Mouse (Mus musculus) fibroblast of lung, adult 2 months (primary cell): ENCODE results near the gene Klf12.
"Not testable (repeated sequence)": the region's sequence is repeated elsewhere in the genome, so short reads cannot be mapped to it uniquely, and the experiment has no call there.

Experiments used
- DNase-seq: peaks from one replicate; pipeline ENCODE4 v3.0.0-alpha.2; 2011; ENCODE audit warnings: low read depth

The Klf12 gene

GRCm38 (mm10) chr14:99885128-99885527 is 399.4 kb downstream of the Klf12 start:
- no peak for DNase-seq

DNA sequence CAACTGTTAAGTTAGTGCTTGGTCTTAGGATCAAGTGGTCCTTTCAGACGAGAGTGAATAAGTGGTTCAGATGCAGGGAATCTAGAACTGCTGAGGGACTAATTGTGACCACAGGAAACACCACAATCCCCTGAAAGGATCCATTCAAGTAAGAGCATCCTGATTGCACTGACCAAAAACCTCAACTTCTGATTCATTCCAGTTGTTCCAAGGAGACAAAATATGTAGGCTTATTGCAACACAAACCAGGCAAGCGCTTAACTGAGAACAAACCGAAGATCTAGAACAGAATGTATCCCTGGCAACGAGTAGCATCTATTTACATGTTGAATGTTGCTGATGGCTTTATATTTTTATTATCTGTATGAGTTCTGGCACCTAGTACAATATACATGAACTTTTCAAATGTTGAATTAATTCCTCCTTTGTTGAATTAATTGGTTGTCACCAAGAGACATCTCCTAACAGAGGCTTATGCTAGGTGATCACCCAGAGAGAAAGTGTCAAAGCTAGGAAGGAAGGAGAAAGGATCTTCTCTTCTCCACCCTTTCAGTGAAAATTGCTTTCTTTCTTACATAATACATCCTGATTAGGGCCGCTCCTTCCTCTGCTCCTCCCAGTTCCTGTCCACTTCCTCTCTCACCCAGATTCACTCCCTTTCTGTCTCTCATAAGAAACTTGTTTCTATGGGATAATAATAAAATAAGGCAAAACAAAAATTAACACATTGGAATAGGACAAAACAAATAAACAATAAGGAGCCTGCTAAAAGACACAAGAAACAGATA is 407.5 kb downstream of the Klf12 start:
- peak; percentile 37 for DNase-seq

GRCm38 (mm10) chr14:99873725-99874124 is 410.8 kb downstream of the Klf12 start:
- no peak for DNase-seq

DNA sequence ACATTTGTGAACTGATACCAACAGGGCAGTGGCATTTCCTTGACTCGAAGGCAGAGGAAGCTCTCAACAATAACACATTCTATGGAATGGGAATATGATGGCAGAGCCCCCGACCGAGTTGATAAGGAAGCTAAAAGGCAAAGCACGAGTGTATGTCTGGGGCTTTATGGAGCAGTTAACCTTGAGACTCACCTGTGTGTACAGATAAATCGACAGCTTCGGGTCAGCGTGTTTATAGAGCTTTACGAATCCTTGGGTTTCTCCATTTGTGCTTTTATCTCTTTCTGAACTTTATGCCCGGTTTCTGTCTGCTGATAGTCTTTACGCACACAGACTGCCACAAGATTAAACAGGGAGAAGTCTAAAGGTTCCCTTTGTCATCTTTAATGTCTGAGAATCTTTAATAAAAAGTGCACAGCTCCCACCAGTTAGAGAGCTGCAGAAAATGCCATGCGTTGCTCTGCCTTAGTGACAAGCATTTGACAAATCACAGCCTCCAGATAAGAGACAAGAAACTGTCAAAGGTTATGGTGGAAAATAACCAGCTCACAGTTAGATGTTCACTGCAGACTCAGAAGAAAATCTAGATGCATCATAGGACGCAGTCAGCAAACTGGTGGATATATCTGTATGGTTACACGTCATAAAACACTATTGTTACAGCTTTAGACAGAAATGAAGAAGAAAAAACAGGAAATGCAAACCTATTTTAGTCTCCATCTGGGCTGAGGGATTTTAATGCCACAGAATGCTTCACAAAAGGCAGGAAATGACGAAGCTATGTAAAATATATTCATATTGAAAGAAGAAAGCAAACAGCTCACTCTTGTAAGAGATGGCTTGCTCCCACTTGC is 428.1 kb downstream of the Klf12 start:
- no peak for DNase-seq

DNA sequence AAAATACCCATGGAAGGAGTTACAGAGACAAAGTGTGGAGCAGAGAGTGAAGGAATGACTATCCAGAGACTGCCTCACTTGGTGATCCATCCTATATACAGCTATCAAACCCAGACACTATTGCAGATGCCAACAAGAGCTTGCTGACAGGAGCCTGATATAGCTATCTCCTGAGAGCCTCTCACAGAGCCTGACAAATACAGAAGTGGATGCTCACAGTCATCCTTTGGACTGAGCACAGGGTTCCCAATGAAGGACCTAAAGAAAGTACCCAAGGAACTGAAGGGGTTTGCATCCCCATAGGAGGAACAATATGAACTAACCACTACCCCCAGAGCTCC is 430.0 kb downstream of the Klf12 start:
- not testable (repeated sequence) for DNase-seq

DNA sequence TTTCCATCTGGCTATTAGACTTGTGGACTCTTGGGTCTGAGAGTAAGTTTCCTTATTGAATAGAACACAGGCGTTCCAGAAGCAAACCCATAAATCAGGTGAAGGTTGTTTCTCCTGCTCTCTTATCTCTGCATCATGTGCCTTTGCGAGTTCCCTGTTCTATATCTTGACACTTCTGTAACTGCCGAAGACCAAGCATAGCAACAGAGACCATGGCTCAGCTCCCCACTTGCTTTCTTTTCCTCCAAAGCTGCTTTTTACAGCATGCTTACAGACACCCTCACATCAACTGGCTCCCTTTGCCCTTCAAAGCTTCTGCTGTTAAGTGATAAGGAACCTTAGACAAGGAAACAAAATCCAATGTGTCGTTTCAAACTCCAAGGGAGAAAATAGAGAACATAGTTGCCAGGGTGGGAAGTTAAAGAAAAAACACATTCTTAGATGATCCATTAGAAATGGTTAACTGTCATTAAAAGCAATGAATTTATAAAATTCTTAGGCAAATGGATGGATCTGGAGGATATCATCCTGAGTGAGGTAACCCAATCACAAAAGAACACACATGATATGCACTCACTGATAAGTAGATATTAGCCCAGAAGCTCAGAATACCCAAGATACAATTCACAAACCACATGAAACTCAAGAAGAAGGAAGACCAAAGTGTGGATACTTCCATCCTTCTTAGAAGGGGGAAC is 430.6 kb downstream of the Klf12 start:
- DNase-seq, result not testable (repeated sequence)

GRCm38 (mm10) chr14:99850350-99850749 is 434.1 kb downstream of the Klf12 start:
- no peak for DNase-seq

DNA sequence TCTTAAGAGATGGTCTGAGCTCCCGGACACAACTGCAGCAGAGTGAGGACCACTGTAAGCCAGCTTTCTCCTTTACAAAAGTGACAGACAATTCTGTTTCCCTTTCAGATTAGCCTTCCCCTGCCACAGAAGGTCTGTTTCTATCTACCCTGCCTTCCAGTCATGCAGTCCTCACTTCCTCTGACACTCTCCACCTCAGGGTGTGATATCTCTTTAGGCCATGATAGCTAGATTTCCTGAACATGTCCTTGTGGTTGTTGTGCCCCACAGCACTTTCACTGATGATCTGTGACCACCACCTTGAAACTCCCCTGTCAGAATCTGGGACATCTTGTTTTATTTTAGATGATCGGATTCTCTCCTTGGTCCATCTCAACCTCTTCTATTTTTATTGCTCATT is 437.0 kb downstream of the Klf12 start:
- DNase-seq, result no peak

DNA sequence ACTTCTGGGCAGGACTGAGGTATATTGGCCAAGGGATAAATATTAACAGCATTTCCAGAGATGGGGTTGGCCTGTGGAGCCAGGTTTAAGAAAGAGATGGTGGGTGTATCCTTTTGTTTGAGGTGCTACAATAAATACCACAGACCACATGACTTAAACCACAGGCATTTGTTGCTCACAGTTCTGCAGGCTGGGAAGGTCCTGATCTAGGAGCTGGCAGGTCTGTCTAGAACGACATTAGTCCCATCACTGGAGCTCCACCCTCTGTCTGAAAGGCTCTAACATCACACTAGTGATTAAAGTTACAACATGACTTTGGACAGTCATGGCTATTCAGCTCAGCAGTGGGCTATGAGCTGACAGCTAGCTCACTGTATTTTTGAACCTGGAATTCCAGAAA is 457.8 kb downstream of the Klf12 start:
- no peak for DNase-seq
